Mouse (Mus musculus) adrenal gland, adult 10 weeks (tissue): ENCODE results near the gene Guf1. TPM values are rescaled to one million over a fixed set of nuclear protein-coding genes. Genes with fewer than 3 reads are reported as not detected.

Experiments
- polyA plus RNA-seq: library from polyadenylated mRNA; stranded (reverse); fragments of 350-450 nt; fragmentation: Illumina TruSeq; extraction: RNeasy Lipid Tissue Mini Kit (QIAGEN cat#74804); gene quantifications from one replicate; pipeline ENCODE4 v1.2.3, GENCODE M21; 2014; ENCODE audit warnings: low read depth, low replicate concordance

The Guf1 gene
- polyA plus RNA-seq: 76.0 TPM

GRCm38 (mm10) chr5:69556628-69557403 is at the start of gene Guf1:
Guf1 (plus strand) TSS chr5:69556923.

DNA sequence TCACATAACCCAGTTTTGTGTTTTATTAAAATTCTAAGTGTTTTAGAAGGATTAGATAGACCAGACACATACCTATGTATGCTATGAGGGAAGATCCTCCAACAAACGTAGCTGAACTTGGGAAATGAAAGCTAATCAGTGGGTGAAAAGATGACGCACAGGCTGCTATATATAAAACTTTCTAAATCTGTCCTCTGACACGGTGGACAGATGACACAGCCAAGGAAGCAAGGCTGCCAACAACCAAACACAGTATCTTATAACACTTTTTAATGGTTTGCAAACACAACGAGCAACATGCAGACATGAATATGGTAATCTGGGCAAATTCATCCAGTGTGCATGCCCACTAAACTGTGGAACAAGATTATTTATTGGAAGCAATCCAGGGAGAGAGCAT is 14.2 kb upstream of the Guf1 start, which contains the start of gene Yipf7:
Gene Yipf7 (minus strand): TSS at position 160 of the 400 bp plus-strand sequence.

GRCm38 (mm10) chr5:69591640-69592461 is 35.1 kb downstream of the Guf1 start, which contains the start of gene Gnpda2:
Gnpda2 (minus strand) TSS chr5:69592340.

Other genes with a start within 250 kb of the Guf1 start
- 0.58 TPM for gene Kctd8, start 215.2 kb upstream of the Guf1 start, polyA plus RNA-seq
- gene Yipf7, start 14.3 kb upstream of the Guf1 start, polyA plus RNA-seq: 2.2 TPM
- gene Gnpda2, start 35.4 kb downstream of the Guf1 start, polyA plus RNA-seq: 132 TPM